30 mouse cellular contexts compared by ENCODE assay signal in genomic region chr6:134694988-134695387, GRCm38 (mm10). TPM values are rescaled to one million over a fixed set of nuclear protein-coding genes. Genes with fewer than 3 reads are reported as not detected.
DNase-seq lines count a peak whose midpoint lies in the region; ATAC-seq and TF ChIP-seq lines count a peak whose summit lies in the region.
"Had no signal": no experiment of that assay in that cellular context is flagged by ENCODE, and none has a peak within 500 bp of the region (broad histone marks: within the 10 kb centered on the region; RNA-seq: fewer than 3 reads in every experiment).

No protein-coding gene starts in this region.

- no peak overlapping the region for H3K4me3 ChIP-seq in liver, postnatal 0 days (ENCODE audit: low read depth, low read length)
- H3K4me3 ChIP-seq in liver, embryonic 12.5 days, result no peak overlapping the region
- H3K4me3 ChIP-seq in intestine, embryonic 16.5 days (ENCODE audit: low read length), result no peak overlapping the region
- H3K4me3 ChIP-seq in forebrain, embryonic 11.5 days (ENCODE audit: low read depth, low read length), result no peak overlapping the region
- H3K4me3 ChIP-seq: embryonic facial prominence, embryonic 15.5 days; forebrain, embryonic 12.5 days; forebrain, embryonic 15.5 days; heart, adult 2 months; heart, embryonic 10.5 days; heart, embryonic 13.5 days had no signal

- H3K4me2 ChIP-seq in liver, postnatal 0 days (ENCODE audit: low read depth, low read length), result no peak overlapping the region
- no peak overlapping the region for H3K4me2 ChIP-seq in liver, embryonic 12.5 days
- H3K4me2 ChIP-seq in intestine, embryonic 16.5 days (ENCODE audit: low read depth, low read length), result no peak overlapping the region
- H3K4me2 ChIP-seq in forebrain, embryonic 11.5 days (ENCODE audit: low read depth, low read length, severe bottlenecking), result no peak overlapping the region
- H3K4me2 ChIP-seq: embryonic facial prominence, embryonic 15.5 days; forebrain, embryonic 12.5 days; forebrain, embryonic 15.5 days; heart, embryonic 13.5 days; hindbrain, embryonic 14.5 days had no signal

- no peaks in the 10 kb centered on the region for H3K9me3 ChIP-seq in liver, postnatal 0 days (ENCODE audit: low read length)
- no peaks in the 10 kb centered on the region for H3K9me3 ChIP-seq in liver, embryonic 12.5 days (replicated peaks)
- H3K9me3 ChIP-seq in intestine, embryonic 16.5 days (ENCODE audit: control insufficient read depth, low read length), result no peaks in the 10 kb centered on the region
- no peaks in the 10 kb centered on the region for H3K9me3 ChIP-seq in forebrain, embryonic 11.5 days (ENCODE audit: control insufficient read depth, low read length)
- H3K9me3 ChIP-seq: embryonic facial prominence, embryonic 15.5 days; forebrain, embryonic 12.5 days; forebrain, embryonic 15.5 days; G1E; heart, embryonic 10.5 days; heart, embryonic 13.5 days had no signal

- peaks cover 4% of the 10 kb centered on the region for H3K4me1 ChIP-seq in liver, postnatal 0 days (ENCODE audit: insufficient read depth)
- peaks cover 5% of the 10 kb centered on the region for H3K4me1 ChIP-seq in liver, embryonic 12.5 days
- H3K4me1 ChIP-seq in intestine, embryonic 16.5 days (ENCODE audit: control insufficient read depth, insufficient read depth, low read length), result peaks cover 4% of the 10 kb centered on the region; the same call in 1 of the 2 replicates
- H3K4me1 ChIP-seq in forebrain, embryonic 11.5 days (replicated peaks; ENCODE audit: control insufficient read depth, insufficient read depth, low read length), result no peaks in the 10 kb centered on the region
- H3K4me1 ChIP-seq: forebrain, embryonic 12.5 days; forebrain, embryonic 15.5 days; heart, embryonic 10.5 days had no signal

- peak; percentile 71 for ATAC-seq in liver, postnatal 0 days
- no peak for ATAC-seq in liver, embryonic 12.5 days
- 0 out of 2 replicates have a peak, but pooled peaks have one; percentile 39 for ATAC-seq in intestine, embryonic 16.5 days
- no peak for ATAC-seq in forebrain, embryonic 11.5 days (replicated peaks; ENCODE audit: low FRiP score)
- ATAC-seq: activated CD4-positive, CD25-positive, alpha-beta regulatory T cell, adult 4 months; CD4-positive, CD25-positive, alpha-beta regulatory T cell, adult 4 months; forebrain, embryonic 15.5 days; hindbrain, postnatal 0 days; inflammation-experienced regulatory T-cells, adult 6 months; Patski had no signal

- 92% methylated on average over 3 of the region's 3 CpGs for WGBS in liver, postnatal 0 days (ENCODE audit: insufficient replicate concordance)
- WGBS in liver, embryonic 12.5 days (ENCODE audit: insufficient replicate concordance), result 84% methylated on average over 3 of the region's 3 CpGs
- WGBS in intestine, embryonic 16.5 days, result 92% methylated on average over 3 of the region's 3 CpGs
- 96% methylated on average over 3 of the region's 3 CpGs for WGBS in forebrain, embryonic 11.5 days

- no peak overlapping the region for H3K9ac ChIP-seq in liver, postnatal 0 days (replicated peaks)
- H3K9ac ChIP-seq in liver, embryonic 12.5 days, result no peak overlapping the region
- H3K9ac ChIP-seq in intestine, embryonic 16.5 days (ENCODE audit: low read depth, low read length), result no peak overlapping the region
- no peak overlapping the region for H3K9ac ChIP-seq in forebrain, embryonic 11.5 days (ENCODE audit: low read length)
- H3K9ac ChIP-seq: embryonic facial prominence, embryonic 15.5 days; forebrain, embryonic 12.5 days; forebrain, embryonic 15.5 days; heart, embryonic 13.5 days; hindbrain, embryonic 14.5 days had no signal

- H3K27ac ChIP-seq in liver, postnatal 0 days (ENCODE audit: low read depth), result no peak overlapping the region
- H3K27ac ChIP-seq in liver, embryonic 12.5 days, result no peak overlapping the region
- H3K27ac ChIP-seq in intestine, embryonic 16.5 days (ENCODE audit: low read length), result no peak overlapping the region
- H3K27ac ChIP-seq in forebrain, embryonic 11.5 days (ENCODE audit: low read depth, low read length), result no peak overlapping the region
- H3K27ac ChIP-seq: forebrain, embryonic 12.5 days; forebrain, embryonic 15.5 days; heart, adult 2 months; heart, embryonic 10.5 days; heart, embryonic 13.5 days; hindbrain, embryonic 14.5 days; hindbrain, postnatal 0 days had no signal

- no peak for DNase-seq in liver, postnatal 0 days
- peak; percentile 79 for DNase-seq in R1 (ENCODE audit: low read depth, low spot score)
- no peak for DNase-seq in adrenal gland, adult (ENCODE audit: inconsistent age in 2 of 2, low spot score in 1 of 2)
- DNase-seq in forebrain, embryonic 11.5 days (ENCODE audit: low spot score), result no peak
- DNase-seq: adrenal gland, postnatal 14 days; cerebellum, adult 11 months; cerebellum, adult 2 months; cerebellum, adult 9-11 months; cerebellum, postnatal 25 days; embryo, embryonic 11 days; gastrocnemius, postnatal 10 days; gastrocnemius, postnatal 36 days; heart, adult 2 months; heart, postnatal 14 days; heart, postnatal 4 days; kidney, adult 18-20 months had no signal

- no peak for TF ChIP-seq EP300 in liver, postnatal 0 days (IDR thresholded peaks at IDR 0.05; ENCODE audit: low read depth)

- no peaks in the 10 kb centered on the region for H3K36me3 ChIP-seq in liver, postnatal 0 days (replicated peaks; ENCODE audit: insufficient read depth, low read length)
- H3K36me3 ChIP-seq in liver, embryonic 12.5 days, result no peaks in the 10 kb centered on the region
- no peaks in the 10 kb centered on the region for H3K36me3 ChIP-seq in intestine, embryonic 16.5 days (ENCODE audit: control insufficient read depth, insufficient read depth, low read length)
- no peaks in the 10 kb centered on the region for H3K36me3 ChIP-seq in forebrain, embryonic 11.5 days (ENCODE audit: control insufficient read depth, insufficient read depth, low read length)
- H3K36me3 ChIP-seq: embryonic facial prominence, embryonic 15.5 days; forebrain, embryonic 12.5 days; forebrain, embryonic 15.5 days; heart, embryonic 10.5 days; heart, embryonic 13.5 days had no signal

- no peak for TF ChIP-seq CTCF in liver, postnatal 0 days (IDR thresholded peaks at IDR 0.05; ENCODE audit: low read depth)

- no peaks in the 10 kb centered on the region for H3K27me3 ChIP-seq in liver, postnatal 0 days (ENCODE audit: insufficient read depth, low read length)
- no peaks in the 10 kb centered on the region for H3K27me3 ChIP-seq in liver, embryonic 12.5 days (replicated peaks)
- H3K27me3 ChIP-seq in intestine, embryonic 16.5 days (replicated peaks; ENCODE audit: control insufficient read depth, insufficient read depth, low read length), result no peaks in the 10 kb centered on the region
- no peaks in the 10 kb centered on the region for H3K27me3 ChIP-seq in forebrain, embryonic 11.5 days (ENCODE audit: control insufficient read depth, insufficient read depth, low read length)
- H3K27me3 ChIP-seq: embryonic facial prominence, embryonic 15.5 days; forebrain, embryonic 12.5 days; forebrain, embryonic 15.5 days; heart, embryonic 13.5 days; Patski had no signal

RNA-seq across cellular contexts. Expression of gene Borcs5, which starts 55.7 kb away (rescaled TPM):
- 8.2 and 8.3 TPM in 2 replicates for polyA plus RNA-seq in liver, postnatal 0 days (2015; fragmentation: Nextera tagmentation; extraction: Ambion mirVana)
- 13.5 and 14.1 TPM in 2 replicates for polyA plus RNA-seq in liver, embryonic 12.5 days (2016; fragmentation: Nextera tagmentation; extraction: Ambion mirVana)
- polyA plus RNA-seq in intestine, embryonic 16.5 days (2015; fragmentation: Nextera tagmentation; extraction: Ambion mirVana), result 16.3 and 17.6 TPM in 2 replicates
- 27.0 and 29.7 TPM in 2 replicates for polyA plus RNA-seq in forebrain, embryonic 11.5 days (2014; fragmentation: Nextera tagmentation; extraction: Ambion mirVana)

Comparison
In these comparisons a context has a peak if more than half of its experiments do, and no peak if none do; other contexts are left out.
1. ATAC-seq: peak in liver, postnatal 0 days (single experiment) and intestine, embryonic 16.5 days (single experiment); none in liver, embryonic 12.5 days (single experiment) and forebrain, embryonic 11.5 days (single experiment).